Mouse (Mus musculus) layer of hippocampus, adult 11-12 months (tissue): Measurements from ENCODE around the gene Cbln3.

Source experiments
- DNase-seq: peaks from one replicate; pipeline ENCODE4 v3.0.0; 2022; ENCODE audit warnings: low spot score

Gene Cbln3

DNA sequence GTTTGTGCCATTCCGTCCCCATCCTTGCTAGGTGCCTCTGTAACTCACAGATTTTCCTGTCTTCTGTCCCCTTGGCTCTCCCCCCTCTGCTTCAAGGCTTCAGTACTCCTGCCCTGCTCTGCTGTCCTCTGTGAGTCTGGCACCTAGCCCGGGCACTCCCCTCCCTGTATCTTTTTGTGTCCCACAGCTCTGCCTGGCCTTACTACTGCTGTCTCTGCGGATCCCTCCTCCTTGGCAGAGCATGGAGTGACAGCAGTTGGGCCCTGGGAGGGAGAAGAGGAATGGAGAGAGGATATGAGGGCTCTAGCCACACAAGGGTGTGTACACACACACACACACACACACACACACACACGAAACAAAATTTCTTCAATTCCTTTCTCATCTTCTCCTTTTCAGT lies at the start of gene Cbln3:
Cbln3 (minus strand) TSS at position 227 of the 400 bp plus-strand sequence.
- no peak for DNase-seq

DNA sequence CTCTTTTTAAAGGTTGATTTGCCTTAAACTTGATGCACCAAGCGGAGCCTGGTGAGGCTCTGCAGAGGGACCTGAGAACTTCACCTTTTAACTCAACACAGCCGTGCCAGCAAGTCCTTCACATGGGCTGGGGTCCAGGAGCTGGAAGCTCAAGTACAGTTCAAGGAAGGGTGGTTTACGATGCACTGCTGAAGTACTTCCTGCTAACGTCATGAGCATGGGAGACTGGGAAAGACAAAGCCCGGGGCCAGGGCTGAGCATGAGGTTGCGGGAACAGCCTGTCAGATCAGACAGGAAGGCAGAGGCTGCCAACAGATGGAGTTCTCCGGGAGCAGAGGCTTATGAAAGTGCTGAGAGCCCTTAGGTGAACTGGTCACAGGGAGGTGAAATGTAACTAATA lies 49.4 kb upstream of the Cbln3 start:
- DNase-seq, result no peak

DNA sequence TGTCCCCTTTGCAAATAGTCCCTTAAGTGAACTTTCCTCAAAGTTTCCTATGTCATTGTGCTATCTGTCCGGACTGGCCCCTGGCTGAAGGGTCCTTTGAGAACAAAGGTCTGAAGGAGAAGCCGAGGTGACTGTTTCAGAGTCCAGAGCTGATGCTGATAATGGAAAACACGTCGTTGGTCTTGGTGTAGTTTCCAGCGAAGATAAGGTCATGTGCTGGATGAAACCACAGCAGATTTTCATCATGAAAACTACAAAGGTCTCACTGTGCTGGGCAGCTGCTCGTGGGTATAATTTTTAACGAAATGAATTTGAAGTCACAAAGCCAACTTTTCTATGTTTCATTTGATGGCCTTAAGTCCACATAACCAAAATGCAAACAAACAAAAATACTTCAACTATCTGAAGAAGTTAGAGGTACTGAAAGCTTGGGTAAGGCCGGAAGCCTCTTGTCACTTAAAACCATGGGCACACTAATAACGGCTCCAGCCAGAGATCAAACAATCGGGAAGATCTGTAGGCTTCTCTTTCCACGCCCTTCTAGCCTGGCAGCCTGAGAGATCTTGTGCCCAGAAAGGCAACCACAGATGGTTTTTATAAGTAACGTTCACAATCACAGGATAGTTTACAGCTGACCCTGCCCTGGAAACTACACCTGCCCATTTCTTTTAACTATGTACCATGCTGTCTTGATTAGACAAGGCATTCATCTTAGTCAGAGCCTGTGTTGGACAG lies 45.2 kb upstream of the Cbln3 start:
- no peak for DNase-seq

DNA sequence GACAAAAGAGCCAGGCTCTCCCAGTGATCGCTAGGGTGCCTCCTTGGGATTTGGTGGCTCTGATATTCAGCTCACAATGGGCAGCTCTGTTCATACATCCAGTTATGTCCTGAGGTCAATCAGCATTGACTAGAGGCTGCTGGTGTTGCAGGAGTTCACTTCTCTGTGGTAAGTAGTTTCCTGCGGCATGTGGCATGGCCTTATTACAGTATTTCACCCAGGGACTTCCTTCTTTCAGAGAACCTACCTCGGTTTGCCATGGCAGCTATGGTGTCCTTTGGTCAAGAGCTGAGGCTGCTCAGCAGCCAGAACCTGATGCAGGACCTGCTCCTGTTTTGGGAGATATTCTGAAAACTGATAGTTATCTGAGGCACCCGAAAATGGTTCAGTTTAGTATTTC lies 42.7 kb upstream of the Cbln3 start:
- DNase-seq, result no peak

DNA sequence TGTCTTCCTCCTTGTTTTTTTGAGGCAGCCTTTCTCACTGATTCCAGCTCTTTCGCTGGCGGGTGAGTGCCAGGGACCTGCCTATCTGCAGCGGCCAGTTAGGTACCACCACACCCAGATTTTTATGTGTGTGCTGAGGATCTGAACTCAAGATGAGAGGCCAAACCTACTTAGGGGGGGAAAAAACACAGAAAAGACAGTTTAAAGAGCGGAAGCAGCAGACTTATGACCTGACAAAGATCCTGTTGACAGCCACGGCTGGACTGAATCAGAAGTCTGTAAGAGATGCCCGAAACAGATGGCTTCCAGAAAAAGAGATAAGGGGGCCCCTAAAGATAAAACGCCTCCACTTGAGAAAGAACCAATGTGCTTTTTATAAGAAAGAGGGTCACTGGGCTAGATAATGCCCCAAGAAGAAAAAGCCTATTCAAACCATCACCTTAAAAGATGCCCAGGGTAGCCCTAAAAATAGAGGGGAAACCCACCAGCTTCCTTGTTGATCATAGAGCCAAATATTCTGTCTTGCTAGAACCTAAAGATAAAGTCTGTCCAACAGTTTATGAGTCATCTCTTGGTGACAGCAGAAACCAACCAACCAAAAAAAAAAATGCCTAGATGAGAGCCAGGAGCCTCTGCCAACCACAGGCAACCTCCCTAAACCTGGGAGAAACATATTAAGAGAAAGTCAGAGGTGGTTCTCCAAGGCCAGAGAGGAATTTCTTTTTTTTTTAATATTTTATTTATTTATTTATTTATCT lies 38.5 kb upstream of the Cbln3 start:
- DNase-seq, result no peak

DNA sequence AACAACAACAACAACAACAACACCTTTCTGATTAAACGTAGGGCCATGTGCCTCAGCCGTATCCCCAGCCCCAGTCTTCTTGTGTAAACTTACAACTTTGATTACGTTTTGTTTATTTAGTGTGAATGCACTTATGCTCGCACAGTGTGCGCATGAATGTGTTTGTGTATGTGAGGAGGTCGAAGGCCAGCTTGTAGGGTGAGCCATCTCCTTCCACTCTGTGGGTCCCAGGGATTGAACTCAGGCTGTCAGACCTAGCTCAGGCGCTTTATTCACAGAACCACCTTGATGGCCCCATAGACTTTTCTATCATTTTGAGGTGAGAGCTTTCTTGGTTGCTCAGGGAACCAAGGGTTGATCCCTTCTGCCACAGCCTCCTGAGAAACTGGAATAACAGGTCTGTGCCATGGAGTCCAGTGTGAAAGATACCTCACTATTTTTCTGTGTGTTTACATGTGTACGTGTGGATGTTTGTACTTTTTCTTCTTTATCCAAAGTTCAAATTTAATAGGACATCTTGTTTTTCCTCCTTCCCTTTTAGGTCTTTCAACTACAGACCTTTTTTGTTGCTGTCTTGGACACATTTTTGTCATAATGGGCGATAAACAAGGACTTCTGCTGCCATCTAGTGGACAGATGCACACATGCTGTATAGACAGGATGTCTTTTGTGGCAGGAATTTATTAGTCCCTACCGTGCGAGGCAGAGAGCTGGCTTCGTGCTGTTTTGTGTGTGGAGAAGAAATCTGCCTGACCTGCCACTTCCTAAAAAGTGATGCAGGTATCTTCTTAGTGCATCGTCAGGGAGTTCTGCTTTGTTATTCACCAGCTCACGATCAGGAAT lies 34.3 kb upstream of the Cbln3 start:
- DNase-seq, result peak; percentile 90

DNA sequence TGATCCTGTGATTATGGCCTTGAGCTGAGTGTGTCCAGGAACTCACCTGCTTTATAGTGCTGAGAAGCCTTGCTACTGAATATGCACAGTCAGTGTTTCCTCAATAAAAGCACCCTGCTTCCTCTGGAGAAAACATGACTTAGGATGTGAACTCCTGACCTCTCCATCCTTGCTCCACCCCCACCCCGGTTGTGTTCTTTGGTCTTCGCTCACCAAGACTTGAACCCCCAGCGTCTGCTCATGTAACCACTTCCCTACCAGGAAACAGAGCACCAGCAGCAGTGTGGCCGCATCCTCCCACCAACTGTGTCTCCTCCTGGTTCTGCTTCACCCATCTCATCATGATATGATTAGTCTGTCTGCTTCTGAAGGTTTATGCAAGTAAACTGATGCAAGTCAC lies 29.2 kb upstream of the Cbln3 start:
- no peak for DNase-seq

DNA sequence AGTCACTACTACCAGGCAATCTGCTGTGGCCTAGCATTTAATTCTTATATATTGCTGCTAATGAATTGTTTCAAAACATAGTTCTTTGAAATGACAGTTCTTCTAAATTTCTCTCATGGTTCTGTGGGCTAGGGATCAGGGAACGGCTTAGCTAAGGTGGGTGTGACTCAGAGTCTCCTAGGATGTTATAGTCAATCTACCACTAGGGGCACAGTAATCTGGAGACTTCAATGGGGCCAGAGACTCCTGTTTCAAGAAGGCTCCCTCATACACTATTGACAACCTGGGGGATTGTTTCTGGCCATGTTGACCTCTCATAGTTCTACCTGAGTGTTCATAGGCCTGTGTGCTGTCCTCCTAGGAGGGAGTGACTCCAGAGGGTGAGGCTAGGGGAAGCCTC lies 21.3 kb upstream of the Cbln3 start:
- no peak for DNase-seq

DNA sequence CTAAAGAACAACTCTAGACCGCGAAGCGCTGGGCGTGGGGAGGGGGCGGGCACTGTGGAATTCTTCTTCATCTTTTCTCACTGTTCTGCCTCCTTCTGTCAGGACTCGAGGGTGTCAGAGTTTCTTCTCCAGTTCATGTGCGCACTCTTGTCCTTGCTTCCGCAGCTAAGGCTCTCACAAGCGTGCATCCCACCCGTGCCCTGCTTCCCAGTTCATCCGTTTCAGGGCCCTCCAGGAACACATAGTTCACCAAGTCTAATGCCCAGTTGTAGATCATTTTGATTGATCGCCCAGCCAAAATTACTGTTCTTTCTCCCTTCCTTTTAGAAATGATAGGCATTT lies 16.2 kb upstream of the Cbln3 start:
- DNase-seq, result no peak

DNA sequence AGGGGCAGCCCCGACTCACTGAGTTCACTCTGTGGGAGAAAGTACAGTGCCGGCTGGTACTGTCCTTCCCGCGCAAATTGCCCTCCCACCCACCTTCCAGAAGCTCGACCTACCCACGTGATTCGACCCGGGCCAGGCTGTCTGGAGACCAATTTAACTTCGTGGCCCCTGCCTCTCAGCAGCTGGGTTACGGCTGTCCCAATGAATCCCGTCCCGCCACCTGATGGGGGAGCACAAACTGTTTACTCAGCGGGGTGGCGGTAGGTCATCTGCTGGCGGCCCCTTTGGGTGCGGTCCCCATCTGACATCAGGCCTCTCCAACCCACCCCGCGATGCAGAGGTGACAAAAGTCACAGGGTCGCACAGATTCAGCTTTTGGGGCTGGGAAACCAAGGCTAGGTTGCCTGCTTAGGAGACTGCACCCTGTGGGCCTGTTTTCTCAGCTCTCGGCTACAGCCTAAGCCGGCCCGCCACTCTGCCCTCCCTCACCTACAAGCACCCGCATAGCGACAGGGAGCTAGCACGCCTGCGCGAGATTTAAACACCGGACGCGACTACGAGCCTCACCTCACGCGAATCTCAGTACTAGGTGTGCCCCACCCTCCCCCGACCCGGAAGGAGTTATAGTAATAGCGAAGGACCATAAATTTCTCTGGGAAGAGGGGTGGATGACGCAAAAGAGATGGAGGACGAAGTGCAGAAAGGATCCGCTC lies 15.7 kb upstream of the Cbln3 start, which contains the start of gene Sdr39u1:
Sdr39u1 (minus strand) TSS at position 593 of the 713 bp plus-strand sequence.
- peak; percentile 84 for DNase-seq

DNA sequence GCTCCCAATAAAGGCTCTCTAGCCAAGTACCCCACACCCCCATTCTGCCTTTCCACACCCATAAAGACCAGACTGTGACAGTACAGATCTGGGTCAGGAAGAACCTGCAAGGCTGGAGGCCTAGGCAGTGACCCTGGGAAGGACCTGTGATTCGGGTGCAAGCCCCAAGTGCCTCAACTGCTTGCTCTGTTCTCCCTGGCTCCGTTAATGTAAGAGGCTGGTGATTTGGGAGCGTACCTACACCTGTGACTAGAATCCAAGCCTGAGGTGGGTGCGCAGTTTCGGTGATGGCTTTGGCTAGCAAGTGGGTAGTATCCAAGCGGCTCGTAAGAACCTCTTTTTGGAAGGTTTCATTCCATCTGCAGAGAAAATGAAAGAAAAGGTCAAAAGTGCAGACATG lies 14.8 kb upstream of the Cbln3 start:
- DNase-seq, result no peak

DNA sequence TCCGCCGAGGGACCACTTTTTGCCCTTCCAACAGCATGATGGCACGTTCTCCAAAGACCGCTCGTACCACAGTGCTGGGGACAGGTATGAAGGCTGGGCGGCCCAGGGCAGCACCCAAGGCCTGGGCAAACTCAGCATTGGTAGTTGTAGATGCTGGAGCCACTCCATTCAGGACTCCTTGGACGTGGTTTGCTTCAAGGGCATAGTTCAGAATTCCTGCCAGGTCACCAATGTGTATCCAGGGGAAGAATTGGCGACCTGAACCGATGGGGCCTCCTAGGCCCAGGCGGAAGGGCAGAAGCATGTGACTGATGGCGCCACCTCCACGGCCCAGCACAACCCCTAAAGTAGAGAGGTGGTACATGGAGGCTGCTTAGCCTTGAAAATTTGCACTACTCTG lies 13.5 kb upstream of the Cbln3 start:
- no peak for DNase-seq

DNA sequence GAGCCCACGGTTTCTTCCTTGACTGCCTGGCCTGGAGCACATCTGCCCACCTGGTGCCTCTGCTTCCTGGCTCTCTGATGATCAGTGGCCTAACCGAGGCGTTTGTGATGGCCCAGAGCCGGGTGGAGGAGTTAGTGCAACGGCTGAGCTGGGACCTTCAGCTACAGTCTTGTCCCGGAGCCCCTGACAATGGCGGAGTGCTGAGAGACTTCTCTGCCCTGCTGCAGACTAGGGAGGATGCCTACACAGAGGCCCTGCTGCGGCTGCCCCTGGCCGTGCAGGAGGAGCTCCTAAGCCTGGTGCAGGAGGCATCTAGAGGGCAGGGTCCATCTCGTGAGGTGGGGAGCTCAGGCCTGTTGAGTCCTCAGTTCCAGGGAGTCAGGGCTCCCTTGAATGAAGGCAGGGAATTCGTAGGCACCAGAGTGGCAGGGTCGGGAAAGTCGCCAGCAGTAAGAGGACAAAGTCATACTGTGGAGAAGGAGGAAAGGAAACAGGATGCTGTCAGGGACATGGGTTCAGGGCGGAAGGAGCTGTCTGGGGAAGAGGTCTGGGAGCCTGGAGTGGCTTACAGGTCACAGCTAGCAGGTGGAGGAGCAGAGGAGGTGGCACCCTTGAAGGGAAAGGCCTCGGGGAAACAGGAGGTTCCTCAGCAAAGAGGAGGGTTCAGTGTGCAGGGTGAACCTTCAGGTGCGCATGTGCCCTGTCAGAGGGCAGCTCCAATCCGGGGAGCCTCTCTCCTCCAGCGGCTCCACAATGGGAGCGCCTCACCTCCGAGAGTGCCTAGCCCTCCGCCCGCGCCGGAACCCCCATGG lies 2.6 kb upstream of the Cbln3 start:
- DNase-seq, result no peak

DNA sequence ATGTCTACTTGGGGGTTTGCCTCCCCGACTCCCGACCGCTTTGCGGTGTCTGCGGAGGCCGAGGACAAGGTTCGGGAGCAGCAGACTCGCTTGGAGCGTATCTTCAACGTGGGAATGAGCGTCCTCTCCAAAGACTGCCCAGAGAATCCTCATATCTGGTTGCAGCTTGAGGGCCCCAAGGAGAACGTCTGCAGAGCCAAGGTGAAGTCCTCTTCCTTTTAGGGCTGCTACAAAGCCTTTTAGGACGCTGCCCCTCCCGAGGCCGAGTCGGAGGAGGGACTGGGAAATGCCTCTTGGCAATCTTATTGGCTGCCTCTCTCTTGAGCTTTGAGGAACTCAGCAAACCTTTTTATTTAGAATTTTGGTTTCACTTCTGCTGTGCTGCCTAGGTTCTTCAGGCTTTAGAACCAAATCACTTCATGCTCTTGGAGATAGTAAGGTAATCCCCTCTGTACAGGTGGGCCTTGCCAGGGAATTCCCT lies 1.6 kb upstream of the Cbln3 start:
- peak; percentile 43 for DNase-seq

DNA sequence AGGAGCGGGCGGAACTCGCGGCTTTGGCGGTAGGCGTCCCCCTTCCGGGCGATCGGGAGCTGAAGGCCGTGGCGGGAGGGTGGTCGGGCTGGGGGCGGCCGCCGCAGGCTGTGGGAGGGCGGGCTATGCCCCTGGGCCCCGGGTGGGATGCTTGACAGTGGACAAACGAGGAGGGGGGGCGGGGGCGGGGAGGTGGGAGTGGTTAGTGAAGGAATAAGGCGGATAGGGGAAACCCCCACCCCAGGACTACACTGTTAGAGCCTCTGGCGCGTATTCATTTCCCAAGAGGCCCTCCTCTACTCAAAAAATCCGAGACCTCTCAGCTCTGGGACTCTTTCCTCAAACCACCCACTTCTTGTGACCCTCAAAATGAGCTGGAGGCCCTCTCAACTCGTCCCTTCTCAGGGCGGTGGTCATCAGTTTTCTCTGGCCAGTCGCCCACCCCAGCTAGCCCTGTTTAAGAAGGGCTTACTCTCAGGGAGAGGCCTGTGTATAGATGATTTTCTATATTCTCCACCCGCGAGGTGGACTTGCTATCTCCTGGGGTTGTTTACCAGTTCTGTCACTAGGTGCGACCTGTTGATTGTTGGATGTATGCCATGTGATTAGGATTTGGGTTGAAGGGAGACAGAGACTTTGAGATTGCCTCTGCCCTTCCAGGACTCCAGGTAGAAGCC lies 1.1 kb upstream of the Cbln3 start:
- no peak for DNase-seq

DNA sequence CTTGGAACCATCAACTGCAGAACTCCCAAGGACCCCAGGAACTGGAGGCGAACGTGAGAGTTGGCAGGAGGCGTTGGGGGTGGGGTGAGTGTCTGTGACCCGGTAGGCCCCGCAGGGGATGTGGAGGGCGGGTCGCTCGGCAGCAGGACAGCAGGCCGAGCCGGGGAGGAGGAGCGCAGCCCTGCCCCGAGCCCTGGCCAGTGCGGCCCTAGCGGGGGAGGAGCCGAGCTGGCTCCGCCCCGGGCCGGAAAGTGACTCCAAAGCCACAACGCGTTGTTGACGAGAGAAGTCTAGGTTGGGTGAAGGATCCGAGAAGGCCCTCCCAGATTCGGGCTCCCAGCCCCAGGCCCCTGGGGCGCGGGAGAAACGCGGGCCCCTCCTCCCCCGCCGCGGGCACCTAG lies 521 bp upstream of the Cbln3 start, which contains the start of gene Khnyn:
Khnyn (plus strand) TSS at position 235 of the 401 bp plus-strand sequence.
- DNase-seq, result peak; percentile 81

DNA sequence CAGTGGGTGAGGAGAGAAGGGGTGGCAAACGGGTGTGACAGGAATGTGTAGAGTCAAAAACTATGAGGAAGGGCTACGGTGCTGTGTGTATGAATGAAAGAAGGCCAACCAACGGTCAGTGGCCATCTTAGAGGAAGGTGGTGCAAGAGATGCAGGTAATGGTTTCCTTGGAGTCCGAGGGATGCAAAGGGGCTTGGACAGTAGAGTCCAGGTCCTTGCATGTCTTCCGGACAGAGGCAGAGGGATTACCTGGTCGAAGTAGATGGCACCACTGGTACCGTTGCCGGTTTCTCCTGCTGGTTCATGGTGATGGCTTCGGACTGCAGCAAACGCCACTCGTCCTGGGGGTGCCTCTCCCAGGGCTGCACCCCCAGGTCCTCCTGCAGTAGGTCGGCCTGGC lies 529 bp downstream of the Cbln3 start:
- DNase-seq, result no peak

DNA sequence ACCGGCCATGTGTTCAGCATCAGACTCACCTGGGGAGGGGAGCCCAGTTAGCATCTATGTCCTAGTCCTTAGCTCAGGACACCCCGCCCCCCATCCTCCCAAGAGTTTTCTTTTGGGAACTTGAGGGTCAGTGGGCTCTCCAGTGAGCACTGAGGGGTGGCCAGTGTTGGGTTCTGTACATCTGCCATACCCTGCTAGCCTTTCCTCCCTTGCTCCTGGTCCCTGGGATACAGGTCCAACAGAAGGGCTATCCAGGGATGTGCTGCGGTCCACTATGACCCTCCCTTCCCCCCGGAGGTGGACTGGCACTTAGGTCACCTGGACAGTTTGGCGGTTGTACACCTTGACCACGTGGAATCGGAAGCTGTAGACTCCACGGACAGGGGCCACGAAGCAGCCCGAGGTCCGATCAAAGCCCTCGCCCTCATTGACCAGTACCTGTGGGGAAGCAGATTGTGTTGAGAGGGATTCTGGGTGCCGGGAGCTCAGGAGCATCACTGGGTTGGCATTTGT lies 987 bp downstream of the Cbln3 start:
- DNase-seq, result no peak

DNA sequence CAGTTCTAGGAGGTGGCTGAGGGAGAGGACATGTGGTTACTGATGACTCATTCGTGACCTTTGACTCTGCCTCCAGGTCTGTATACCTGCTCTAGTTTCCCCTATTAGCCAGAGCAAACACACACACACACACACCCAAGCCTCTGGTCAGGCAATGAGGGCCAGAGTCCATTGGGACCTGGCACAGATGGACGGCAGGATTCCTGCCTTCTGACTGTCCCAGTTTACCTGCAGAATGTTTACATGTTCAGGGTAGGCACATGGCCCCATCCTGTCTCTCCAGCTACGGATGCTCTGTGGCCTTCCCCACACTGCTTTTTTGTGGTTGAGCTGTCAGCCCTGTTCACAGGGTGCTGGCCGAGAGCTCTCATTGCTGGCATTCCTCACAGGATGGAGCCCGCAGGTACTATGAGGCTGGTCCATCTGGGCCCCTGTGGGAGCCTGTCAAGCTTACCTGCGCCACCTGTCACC lies 2.0 kb downstream of the Cbln3 start:
- DNase-seq, result no peak

DNA sequence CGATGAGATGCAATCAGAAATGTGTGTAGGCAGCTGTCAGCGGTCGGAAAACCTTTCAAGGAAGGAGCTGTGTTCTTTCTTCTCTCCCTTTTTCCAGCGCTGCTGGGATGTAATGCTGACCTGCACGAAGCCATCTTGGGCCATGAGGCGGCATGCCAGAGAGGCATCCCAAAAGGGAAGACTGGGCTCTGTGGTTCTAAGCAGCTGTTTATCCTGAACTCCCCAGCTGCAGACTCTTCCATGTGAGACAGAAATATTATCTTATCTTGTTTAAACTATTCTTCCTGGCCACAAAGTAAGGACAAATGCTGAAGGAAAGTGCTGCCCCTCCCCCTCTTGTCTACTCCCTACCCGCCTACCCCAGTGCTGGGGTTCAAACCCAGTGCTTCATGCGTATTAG lies 3.2 kb downstream of the Cbln3 start:
- no peak for DNase-seq
